Mouse (Mus musculus) ovary, postnatal 14 days (tissue): ENCODE measurements around the gene Olig1.

Source experiments
- DNase-seq: peaks from one replicate; pipeline ENCODE4 v3.0.0; 2022; ENCODE audit warnings: low spot score

Olig1 gene

GRCm38 (mm10) chr16:91269468-91270211 is at the start of gene Olig1:
Olig1 (plus strand) TSS chr16:91269772.
- peak; percentile 15 for DNase-seq

GRCm38 (mm10) chr16:91222171-91222642 is 47.4 kb upstream of the Olig1 start:
- DNase-seq: no peak

- DNase-seq: no peak
These were observed 46.8 kb upstream of the Olig1 start for GRCm38 (mm10) chr16:91222643-91223271.

- DNase-seq: no peak
These were observed 46.1 kb upstream of the Olig1 start for GRCm38 (mm10) chr16:91223327-91224067.

- DNase-seq: no peak
These were observed 45.5 kb upstream of the Olig1 start for GRCm38 (mm10) chr16:91224068-91224402.

- DNase-seq: no peak
These were observed 44.9 kb upstream of the Olig1 start for GRCm38 (mm10) chr16:91224481-91225232.

GRCm38 (mm10) chr16:91225233-91226037 is 44.1 kb upstream of the Olig1 start, which contains the start of gene Olig2:
Olig2 (plus strand) TSS chr16:91225457.
- DNase-seq: no peak

- no peak for DNase-seq
These were observed 43.3 kb upstream of the Olig1 start for GRCm38 (mm10) chr16:91226038-91226882.

- no peak for DNase-seq
These were observed 42.5 kb upstream of the Olig1 start for GRCm38 (mm10) chr16:91226883-91227759.

GRCm38 (mm10) chr16:91227760-91228043 is 41.9 kb upstream of the Olig1 start:
- DNase-seq: no peak

- DNase-seq: no peak
These were observed 41.1 kb upstream of the Olig1 start for GRCm38 (mm10) chr16:91228238-91229071.

GRCm38 (mm10) chr16:91229072-91229348 is 40.6 kb upstream of the Olig1 start:
- no peak for DNase-seq

GRCm38 (mm10) chr16:91229643-91230042 is 39.9 kb upstream of the Olig1 start:
- DNase-seq: no peak

GRCm38 (mm10) chr16:91231781-91232469 is 37.6 kb upstream of the Olig1 start:
- DNase-seq: no peak

GRCm38 (mm10) chr16:91232470-91233240 is 36.9 kb upstream of the Olig1 start:
- DNase-seq: no peak

GRCm38 (mm10) chr16:91233241-91233944 is 36.2 kb upstream of the Olig1 start:
- no peak for DNase-seq

- DNase-seq: no peak
These were observed 30.5 kb upstream of the Olig1 start for GRCm38 (mm10) chr16:91239024-91239423.
